Mouse (Mus musculus): ENCODE data around the gene Irf2bpl. TPM values are rescaled to one million over a fixed set of nuclear protein-coding genes. Genes with fewer than 3 reads are reported as not detected.

Gene Irf2bpl
- polyA plus RNA-seq, 1 experiment from 2014 or later, result 80.2 TPM

DNA sequence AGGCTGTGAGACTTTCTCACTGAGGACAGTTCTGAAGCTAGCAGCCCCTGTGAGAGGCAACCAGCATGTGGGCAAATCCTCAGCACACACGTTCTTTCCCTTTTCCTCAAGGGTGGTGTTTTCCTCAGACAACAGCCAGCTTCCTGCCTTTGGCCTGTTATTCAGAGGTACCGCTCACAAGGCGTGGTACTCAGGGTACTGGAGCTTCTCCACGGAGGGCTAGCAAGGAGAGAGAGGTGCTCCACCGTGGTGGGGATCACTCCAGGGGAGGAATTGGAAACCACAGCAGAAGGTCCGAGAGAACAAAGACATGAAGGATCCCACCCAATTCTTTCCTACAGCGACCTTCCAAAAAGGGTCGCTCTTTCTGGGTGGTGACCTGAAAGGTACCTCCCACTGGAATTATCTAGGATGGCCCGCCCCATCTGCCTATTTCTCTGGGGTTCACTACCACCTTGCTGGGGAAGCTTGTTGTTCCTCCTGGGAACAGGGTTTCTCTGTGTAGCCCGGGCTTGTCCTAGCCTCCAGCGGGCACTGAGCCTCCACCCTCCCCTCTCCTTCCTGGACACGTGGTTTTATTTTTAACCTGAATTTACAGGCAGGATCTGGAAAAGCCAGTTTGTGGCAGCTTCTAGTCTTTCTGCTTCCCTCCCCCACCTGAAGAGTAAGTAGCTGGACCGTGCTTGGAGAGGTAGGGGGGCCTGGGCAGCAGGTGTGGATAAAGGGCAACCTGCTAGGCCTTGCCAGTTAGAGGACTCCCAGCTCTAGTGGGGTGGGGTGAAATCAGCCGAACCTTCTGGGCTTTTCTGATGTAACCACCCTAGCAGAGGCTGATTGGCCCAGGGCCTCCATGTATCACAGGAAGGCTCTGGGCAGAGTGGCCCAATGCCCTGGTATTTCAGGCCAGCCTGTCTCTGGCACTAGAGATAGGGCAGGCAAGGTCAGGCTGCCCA lies 17.1 kb downstream of the Irf2bpl start:
- 0 out of 2 replicates have a peak, but pooled peaks cover 3% of the 10 kb centered on the region for H3K9me3 ChIP-seq (ENCODE audit: control insufficient read depth, low read length)
- H3K36me3 ChIP-seq (ENCODE audit: control insufficient read depth, insufficient read depth, low read length), result no peaks in the 10 kb centered on the region
- DNase-seq (no peak), ATAC-seq (ENCODE audit: low FRiP score, low TSS enrichment) (no peak)
- no peak overlapping the region for H3K4me2 ChIP-seq (ENCODE audit: low read length)
- no peaks in the 10 kb centered on the region for H3K4me1 ChIP-seq (ENCODE audit: control insufficient read depth, insufficient read depth, low read length)
- no peak overlapping the region for H3K27ac ChIP-seq (replicated peaks; ENCODE audit: low read depth, low read length)
- H3K27me3 ChIP-seq (ENCODE audit: control insufficient read depth, insufficient read depth, low read length), result no peaks in the 10 kb centered on the region
- 50% methylated on average over 14 of the region's 14 CpGs for WGBS
- no peak overlapping the region for H3K9ac ChIP-seq (replicated peaks; ENCODE audit: low read length)
- H3K4me3 ChIP-seq (replicated peaks; ENCODE audit: low read depth, low read length), result no peak overlapping the region

DNA sequence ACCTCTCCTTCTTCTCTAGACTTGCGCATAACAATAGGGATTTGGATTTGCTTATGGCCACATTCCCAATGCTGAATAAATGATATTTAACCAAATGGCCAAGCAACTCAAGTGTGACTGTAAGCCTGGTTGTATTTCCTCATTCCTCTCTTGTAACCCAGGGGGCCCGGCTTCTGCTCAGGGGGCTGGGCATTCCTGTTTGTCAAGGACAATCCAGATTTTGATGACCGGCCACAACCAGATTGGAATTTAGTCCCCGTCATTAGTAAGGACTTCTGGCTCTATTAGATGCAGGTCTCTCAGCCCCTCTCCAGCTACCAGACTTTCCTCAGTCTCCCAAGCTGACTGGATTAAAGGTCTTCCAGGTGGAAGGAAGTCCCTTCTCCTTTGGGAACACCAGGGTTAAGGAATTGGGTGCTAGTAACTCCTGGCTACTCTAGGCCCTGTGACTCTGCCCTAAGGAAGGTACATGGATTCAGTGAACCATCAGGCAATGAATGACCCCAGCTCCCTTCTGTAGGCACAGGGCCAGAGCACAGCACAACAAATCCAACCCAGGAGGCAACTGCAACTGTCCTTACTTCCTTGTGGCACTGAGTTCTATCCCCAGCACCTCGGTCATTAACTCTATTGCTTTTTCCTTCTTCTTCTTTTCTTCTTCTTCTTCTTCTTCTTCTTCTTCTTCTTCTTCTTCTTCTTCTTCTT lies 20.1 kb downstream of the Irf2bpl start:
- no peak for DNase-seq
- Histone ChIP-seq H3K4me2 (ENCODE audit: low read length) (no peak overlapping the region), H3K27me3 (ENCODE audit: control insufficient read depth, insufficient read depth, low read length) (no peaks in the 10 kb centered on the region), H3K4me1 (ENCODE audit: control insufficient read depth, insufficient read depth, low read length) (peaks cover 10% of the 10 kb centered on the region), H3K9me3 (ENCODE audit: control insufficient read depth, low read length) (no peaks in the 10 kb centered on the region), H3K27ac (replicated peaks; ENCODE audit: low read depth, low read length) (no peak overlapping the region), H3K4me3 (replicated peaks; ENCODE audit: low read depth, low read length) (no peak overlapping the region), H3K36me3 (ENCODE audit: control insufficient read depth, insufficient read depth, low read length) (no peaks in the 10 kb centered on the region), H3K9ac (replicated peaks; ENCODE audit: low read length) (no peak overlapping the region)
- ATAC-seq (ENCODE audit: low FRiP score, low TSS enrichment), result no peak
- 95% methylated on average over 5 of the region's 5 CpGs for WGBS

DNA sequence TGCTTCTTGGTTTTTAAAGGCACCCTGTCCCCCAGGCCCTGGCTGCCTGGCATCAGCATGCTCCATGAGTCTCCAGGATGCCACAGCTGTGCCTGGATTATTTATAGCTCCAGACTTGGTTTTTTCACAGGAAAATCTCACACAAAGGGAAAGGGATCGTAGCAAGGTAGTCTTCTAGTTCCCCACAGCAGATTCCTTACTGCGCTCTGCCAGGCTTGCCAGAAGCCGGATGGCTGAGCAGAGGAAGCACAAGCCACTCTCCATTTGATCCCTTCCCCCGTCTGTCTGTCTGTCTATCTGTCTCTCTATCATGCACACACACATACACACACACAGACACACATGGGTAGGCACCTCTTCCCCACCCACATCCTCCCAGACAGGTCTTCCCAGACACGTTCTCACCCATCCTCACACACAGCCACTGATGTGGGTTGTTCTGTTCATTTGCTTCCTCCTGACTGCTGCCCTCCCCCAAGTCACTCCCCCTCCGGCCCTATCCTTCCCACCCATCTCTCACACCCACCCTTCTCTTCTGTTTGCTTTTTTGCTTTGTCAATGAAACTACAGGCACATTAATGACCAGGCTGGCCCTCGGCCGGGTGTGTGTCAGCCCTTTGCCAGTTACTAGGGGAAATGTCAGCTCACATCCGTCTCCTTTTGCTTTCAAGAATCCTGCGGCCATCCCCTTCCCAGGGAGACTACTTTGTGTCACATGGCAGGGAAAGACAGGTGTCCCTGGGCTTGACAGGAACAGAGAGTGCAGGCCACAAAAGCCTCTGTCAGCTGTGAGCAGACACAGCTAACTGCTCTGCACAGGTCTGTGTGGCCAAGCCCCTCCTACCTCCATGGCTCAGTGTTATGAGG lies 24.4 kb downstream of the Irf2bpl start:
- Histone ChIP-seq H3K4me1 (ENCODE audit: control insufficient read depth, insufficient read depth, low read length) (peaks cover 23% of the 10 kb centered on the region), H3K4me3 (replicated peaks; ENCODE audit: low read depth, low read length) (no peak overlapping the region), H3K36me3 (ENCODE audit: control insufficient read depth, insufficient read depth, low read length) (no peaks in the 10 kb centered on the region), H3K9me3 (ENCODE audit: control insufficient read depth, low read length) (no peaks in the 10 kb centered on the region), H3K4me2 (ENCODE audit: low read length) (no peak overlapping the region), H3K27me3 (ENCODE audit: control insufficient read depth, insufficient read depth, low read length) (no peaks in the 10 kb centered on the region), H3K9ac (replicated peaks; ENCODE audit: low read length) (peak overlapping the region; percentile 17; the same call in 1 of the 2 replicates), H3K27ac (replicated peaks; ENCODE audit: low read depth, low read length) (peak overlapping the region; percentile 62)
- no peak for ATAC-seq (ENCODE audit: low FRiP score, low TSS enrichment)
- peak; percentile 47 for DNase-seq
- WGBS, result 45% methylated on average over 10 of the region's 10 CpGs

DNA sequence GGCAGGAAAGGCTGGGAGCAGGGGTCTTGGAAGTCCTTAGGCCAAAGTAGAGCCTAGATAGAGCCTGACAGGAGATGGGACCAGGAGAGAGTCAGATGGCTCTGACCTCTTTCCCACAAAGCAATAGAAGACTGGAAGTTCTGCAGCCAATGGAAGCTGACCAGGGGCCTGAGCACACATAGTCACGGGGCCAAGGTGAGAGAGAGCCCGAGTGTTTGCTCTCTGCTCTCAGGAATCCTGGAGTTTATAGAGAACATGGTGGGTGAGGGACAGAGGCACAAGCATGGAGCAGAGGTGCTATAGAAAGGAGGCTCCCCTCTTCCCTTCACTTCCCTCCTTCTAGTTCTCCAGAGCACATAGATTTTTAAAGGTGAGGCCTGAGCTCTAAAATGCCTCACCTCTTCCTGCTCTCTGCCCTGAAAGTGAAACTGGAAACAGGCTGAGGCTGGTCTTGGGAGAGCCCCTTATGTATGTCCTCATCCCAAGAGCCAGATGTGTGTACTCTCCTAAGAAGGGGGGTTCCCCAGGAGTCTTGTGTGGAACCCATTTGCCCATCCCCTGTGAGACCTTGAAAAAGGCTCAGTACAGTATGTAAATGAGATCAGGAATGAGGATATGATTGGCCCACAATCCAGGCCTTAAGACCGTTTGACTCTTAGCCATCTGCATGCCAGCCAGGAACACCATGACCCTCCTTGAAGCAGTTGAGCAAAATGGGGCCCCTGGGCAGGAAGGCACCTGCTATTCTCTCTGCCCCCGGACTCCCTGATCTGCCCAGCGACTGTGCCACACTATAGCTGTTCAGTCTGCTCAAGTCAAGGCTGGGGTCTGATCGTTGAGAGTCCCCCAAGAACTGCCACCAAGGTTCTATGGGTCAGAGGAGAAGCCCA lies 25.4 kb downstream of the Irf2bpl start:
- DNase-seq, result no peak
- H3K4me2 ChIP-seq (ENCODE audit: low read length), result no peak overlapping the region
- WGBS, result 81% methylated on average over 6 of the region's 6 CpGs
- H3K9me3 ChIP-seq (ENCODE audit: control insufficient read depth, low read length), result no peaks in the 10 kb centered on the region
- no peaks in the 10 kb centered on the region for H3K36me3 ChIP-seq (ENCODE audit: control insufficient read depth, insufficient read depth, low read length)
- H3K4me3 ChIP-seq (replicated peaks; ENCODE audit: low read depth, low read length), result no peak overlapping the region
- peaks cover 24% of the 10 kb centered on the region for H3K4me1 ChIP-seq (ENCODE audit: control insufficient read depth, insufficient read depth, low read length)
- H3K27me3 ChIP-seq (ENCODE audit: control insufficient read depth, insufficient read depth, low read length), result no peaks in the 10 kb centered on the region
- no peak overlapping the region for H3K9ac ChIP-seq (replicated peaks; ENCODE audit: low read length)
- ATAC-seq (ENCODE audit: low FRiP score, low TSS enrichment), result no peak
- peak overlapping the region; percentile 62 for H3K27ac ChIP-seq (replicated peaks; ENCODE audit: low read depth, low read length)

DNA sequence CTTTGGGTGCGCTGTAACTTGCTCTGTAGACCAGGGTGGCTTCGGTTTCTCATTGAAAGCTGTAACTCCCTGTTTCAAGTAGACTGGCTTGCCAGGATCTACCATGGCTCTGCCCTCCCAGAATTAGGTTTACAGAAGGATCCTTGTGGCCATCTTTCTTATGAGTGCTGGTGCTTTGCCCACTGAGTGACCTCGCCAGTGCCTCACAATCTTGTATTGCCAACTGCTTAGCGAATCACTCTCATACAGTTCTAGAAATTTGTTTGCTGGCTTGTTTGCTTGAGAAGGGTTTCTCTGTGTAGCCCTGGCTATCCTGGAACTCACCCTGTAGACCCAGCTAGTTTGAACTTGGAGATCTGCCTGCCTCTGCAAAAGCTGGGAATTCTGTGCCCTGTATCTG lies 26.1 kb downstream of the Irf2bpl start:
- no peak overlapping the region for H3K9ac ChIP-seq (replicated peaks; ENCODE audit: low read length)
- H3K36me3 ChIP-seq (ENCODE audit: control insufficient read depth, insufficient read depth, low read length), result no peaks in the 10 kb centered on the region
- no peak overlapping the region for H3K4me2 ChIP-seq (ENCODE audit: low read length)
- no peak overlapping the region for H3K4me3 ChIP-seq (replicated peaks; ENCODE audit: low read depth, low read length)
- no peak for DNase-seq
- H3K9me3 ChIP-seq (ENCODE audit: control insufficient read depth, low read length), result no peaks in the 10 kb centered on the region
- no peaks in the 10 kb centered on the region for H3K27me3 ChIP-seq (ENCODE audit: control insufficient read depth, insufficient read depth, low read length)
- H3K4me1 ChIP-seq (ENCODE audit: control insufficient read depth, insufficient read depth, low read length), result peaks cover 24% of the 10 kb centered on the region
- 93% methylated on average over 4 of the region's 4 CpGs for whole genome bisulfite sequencing
- H3K27ac ChIP-seq (replicated peaks; ENCODE audit: low read depth, low read length), result no peak overlapping the region
- no peak for ATAC-seq (ENCODE audit: low FRiP score, low TSS enrichment)

DNA sequence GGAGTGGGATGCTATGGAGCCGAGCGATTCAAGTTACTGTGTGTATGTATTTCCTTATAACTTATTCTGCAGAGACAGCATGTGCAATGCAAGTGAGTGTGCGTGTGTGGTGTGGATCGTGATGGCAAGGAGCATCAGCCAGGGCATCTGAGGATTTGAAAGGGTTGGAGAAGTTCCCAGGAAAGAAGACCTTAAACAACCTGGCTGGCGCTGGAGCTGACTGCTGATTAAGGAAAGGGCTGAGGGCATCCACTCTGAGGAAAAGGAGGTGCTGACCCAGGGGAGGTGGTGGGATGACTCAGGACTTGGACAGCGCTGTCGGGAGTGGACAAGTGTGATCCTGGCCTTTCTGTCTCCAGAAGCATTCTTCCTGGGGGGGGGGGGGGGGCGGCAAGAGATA lies 27.3 kb downstream of the Irf2bpl start:
- no peak for ATAC-seq (ENCODE audit: low FRiP score, low TSS enrichment)
- peaks cover 24% of the 10 kb centered on the region for H3K4me1 ChIP-seq (ENCODE audit: control insufficient read depth, insufficient read depth, low read length)

DNA sequence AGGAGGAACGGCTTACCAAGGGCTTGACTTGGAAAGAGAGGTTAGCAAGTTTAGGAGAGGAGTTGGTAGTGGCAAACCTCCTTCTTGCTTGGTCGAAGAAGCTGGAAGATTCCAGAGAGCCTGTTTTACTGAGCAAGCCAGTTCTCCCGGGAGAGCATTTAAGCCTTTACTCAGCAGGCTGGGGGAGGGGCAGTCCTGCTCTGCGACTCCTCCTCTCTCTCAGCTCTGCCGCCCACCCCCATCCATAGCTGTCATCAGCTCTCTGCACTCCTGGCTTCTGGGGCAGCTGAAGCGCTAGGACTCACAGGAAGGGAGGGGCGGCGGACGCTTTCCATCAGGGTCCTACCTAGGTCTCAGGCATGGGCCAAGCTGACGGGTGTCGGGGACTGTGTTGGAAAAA lies 28.9 kb downstream of the Irf2bpl start:
- Histone ChIP-seq H3K9ac (replicated peaks; ENCODE audit: low read length) (no peak overlapping the region), H3K4me1 (ENCODE audit: control insufficient read depth, insufficient read depth, low read length) (peaks cover 32% of the 10 kb centered on the region), H3K9me3 (ENCODE audit: control insufficient read depth, low read length) (no peaks in the 10 kb centered on the region), H3K27me3 (ENCODE audit: control insufficient read depth, insufficient read depth, low read length) (no peaks in the 10 kb centered on the region), H3K27ac (replicated peaks; ENCODE audit: low read depth, low read length) (peak overlapping the region; percentile 46), H3K36me3 (ENCODE audit: control insufficient read depth, insufficient read depth, low read length) (no peaks in the 10 kb centered on the region), H3K4me2 (ENCODE audit: low read length) (peak overlapping the region; percentile 34), H3K4me3 (replicated peaks; ENCODE audit: low read depth, low read length) (no peak overlapping the region)
- 11% methylated on average over 11 of the region's 11 CpGs for WGBS
- DNase-seq (peak; percentile 89), ATAC-seq (ENCODE audit: low FRiP score, low TSS enrichment) (peak; percentile 51; the same call in 1 of the 2 replicates)

More for the DNA sequence above, 27.3 kb downstream of the Irf2bpl start:
- H3K9me3 ChIP-seq (ENCODE audit: control insufficient read depth, low read length), result no peaks in the 10 kb centered on the region
- no peak overlapping the region for H3K4me2 ChIP-seq (ENCODE audit: low read length)
- no peak for DNase-seq
- no peak overlapping the region for H3K27ac ChIP-seq (replicated peaks; ENCODE audit: low read depth, low read length)
- no peak overlapping the region for H3K9ac ChIP-seq (replicated peaks; ENCODE audit: low read length)
- no peaks in the 10 kb centered on the region for H3K36me3 ChIP-seq (ENCODE audit: control insufficient read depth, insufficient read depth, low read length)
- WGBS, result 88% methylated on average over 8 of the region's 8 CpGs
- H3K4me3 ChIP-seq (replicated peaks; ENCODE audit: low read depth, low read length), result no peak overlapping the region
- no peaks in the 10 kb centered on the region for H3K27me3 ChIP-seq (ENCODE audit: control insufficient read depth, insufficient read depth, low read length)

Data from midbrain, embryonic 14.5 days (tissue).